Mouse (Mus musculus): ENCODE results near the gene Ifitm1.

DNA sequence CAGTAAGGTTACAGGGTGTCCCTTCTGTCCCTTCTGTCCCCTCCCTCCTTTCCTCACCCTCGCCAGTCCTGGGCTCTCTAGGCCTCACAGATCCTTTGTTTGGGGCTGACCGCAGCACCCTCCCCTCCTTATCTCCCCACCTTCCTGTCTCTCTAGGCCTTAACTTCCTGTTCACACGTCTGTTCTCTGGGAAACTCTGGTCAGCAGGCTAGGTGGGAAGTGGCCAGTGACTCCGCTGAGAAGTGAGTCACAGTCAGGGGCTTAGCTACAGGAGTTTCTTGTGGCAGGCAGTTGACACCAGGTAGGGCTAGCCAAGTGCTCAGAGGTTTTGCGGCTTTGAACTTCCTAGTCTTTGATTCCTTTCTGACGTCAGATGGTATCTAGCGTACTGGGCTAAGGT is 20.0 kb upstream of the Ifitm1 start:
- TF ChIP-seq CTCF (IDR thresholded peaks at IDR 0.05; ENCODE audit: low read depth, low read length) (no peak), TAL1 (conservative IDR thresholded peaks at IDR 0.05; ENCODE audit: low read depth, low read length) (no peak), POLR2AphosphoS5 (IDR thresholded peaks at IDR 0.05; ENCODE audit: insufficient replicate concordance, low read depth, low read length) (no peak), GATA1 (IDR thresholded peaks at IDR 0.05; ENCODE audit: borderline replicate concordance, low read length) (no peak), GATA2 (IDR thresholded peaks at IDR 0.05; ENCODE audit: borderline replicate concordance, low read depth, low read length) (no peak)
